Mouse (Mus musculus): Measurements from ENCODE around the gene Pik3r2.

The Pik3r2 gene

DNA sequence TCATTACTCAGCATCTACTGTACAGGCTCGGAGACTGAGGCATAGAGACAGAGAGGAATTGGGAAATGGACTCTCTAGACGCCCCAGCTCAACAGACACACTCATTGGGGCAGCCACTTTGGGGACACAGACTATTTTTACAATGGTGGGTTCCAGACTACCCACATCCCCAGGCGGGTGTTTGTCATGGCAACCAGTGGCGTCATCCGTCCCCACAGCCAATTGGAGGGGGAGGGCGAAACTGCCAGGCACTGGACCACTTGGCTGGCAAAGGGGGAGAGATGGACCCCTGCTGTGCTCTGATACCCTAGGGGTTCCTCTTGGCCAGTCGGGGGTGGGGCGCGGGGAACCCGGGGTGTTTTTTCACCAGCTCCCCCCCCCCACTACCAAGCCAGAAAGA lies 24.1 kb upstream of the Pik3r2 start:
- no peak for DNase-seq

DNA sequence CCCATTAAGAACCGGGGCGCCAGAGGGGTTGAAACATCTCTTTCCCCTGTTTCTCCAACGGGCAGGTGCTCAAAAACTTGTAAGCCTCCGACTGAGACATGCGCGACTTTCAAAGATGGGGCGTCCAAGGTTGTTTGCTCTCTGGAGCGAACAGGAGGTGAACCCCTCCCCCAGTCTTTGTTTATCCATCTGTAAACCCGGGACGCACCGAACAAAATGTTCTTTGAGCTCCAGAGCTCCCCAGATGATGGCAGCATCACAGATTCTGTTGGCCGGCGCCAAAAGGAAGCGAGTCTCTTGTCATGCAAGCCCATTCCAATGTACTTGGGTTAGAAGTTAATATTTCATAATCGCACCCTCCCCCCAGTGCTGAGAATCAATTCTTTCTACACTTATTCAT lies 21.8 kb upstream of the Pik3r2 start:
- DNase-seq = peak; percentile 24

DNA sequence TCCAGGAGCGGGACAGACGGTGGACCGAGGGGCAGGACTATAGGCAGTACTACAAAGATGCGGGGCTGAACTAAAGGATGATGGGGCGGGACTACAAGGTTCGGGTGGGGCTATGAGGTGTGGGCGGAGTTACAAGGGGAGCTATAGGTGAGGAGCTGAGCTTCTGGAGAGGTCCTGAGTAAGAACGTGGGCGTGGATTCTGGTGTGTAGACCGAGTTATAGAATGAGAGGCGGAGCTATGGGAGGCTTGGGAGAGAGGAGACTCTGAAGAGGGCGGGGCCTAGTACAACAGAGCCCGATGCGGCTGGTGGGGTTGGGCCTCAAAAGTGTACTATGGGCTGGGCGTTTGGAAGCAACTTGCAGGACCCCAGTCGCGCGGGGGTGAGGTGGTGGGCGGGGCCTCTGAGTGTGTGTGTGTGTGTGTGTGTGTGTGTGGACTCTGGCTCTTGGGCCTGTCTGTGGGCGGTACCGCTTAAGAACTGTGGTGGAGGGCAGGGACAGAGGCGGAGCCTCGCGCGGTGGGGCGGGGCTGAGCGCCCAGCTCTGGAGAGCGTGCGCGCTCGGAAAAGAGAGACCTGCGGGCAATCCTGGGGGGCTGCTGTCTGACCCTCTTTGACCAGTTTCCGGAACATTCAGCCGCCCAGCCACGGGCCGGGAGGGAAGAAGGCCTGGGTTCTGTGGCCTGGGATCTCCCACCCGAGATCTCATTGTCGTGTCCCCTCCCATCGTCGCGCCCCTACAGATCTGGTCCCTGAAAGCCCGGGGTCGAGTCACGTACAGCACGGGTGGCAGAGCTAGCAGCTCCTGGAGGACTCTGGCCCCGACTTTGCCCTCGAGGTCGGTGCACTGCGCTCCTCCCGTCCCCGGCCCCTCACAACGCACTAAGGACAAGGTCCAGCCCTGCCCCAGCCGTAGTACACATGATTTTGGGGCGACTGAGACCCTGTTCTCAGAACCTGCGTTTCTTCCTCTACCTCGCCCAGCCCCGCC lies 20.9 kb upstream of the Pik3r2 start:
- DNase-seq = peak; percentile 78

DNA sequence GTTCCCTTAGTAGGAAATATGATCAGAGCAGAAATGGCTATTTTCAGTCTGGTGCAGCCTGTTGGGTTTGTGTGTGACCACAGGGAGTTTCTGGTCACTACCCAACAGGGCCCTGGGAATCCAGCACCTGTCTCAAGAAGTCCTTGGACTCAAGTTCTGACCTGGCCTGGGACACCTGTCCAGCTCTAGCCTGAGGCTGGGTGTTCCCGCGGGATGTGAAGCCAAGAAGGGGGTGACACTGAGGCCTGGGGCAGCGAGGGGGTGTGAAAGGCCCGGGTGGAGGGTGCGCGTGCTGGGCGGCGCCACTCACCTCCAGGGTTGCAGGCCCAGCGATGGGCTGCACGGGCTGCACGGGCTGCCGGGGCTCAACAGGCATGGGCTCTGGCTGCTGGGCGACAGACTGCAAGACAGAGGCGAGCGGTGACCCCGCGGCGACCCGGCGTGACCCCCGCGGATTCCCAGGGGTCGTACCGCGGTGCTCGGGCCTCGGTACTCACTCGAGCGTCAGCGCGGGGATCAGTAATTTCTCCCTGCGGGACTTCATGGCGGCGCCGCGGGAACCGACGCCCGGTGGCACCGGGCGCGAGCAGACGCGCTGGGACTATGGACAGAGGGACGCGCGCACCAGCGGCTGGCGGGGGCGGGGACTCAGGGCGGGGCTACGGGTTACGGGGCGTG lies 20.0 kb upstream of the Pik3r2 start:
- no peak for DNase-seq

DNA sequence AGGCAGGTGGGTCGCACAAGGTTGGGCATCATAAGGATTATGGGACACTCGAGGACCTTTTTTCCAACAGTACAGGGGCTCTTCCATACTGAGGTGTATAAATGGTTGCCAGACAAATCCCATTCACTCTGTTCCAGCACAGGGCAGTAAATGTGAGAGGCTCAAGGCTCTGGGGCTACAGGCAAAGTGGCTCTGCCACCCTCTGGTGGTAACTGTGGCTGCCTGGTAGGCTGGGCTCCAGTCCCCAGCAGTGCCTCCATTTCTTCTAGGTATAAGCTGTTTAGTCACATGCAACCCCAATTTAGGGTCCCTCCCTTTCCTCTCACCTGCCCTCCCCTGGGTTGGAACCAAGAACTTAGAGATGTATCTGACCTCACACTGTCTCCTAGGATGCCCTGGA lies 18.9 kb upstream of the Pik3r2 start:
- peak; percentile 21 for DNase-seq

DNA sequence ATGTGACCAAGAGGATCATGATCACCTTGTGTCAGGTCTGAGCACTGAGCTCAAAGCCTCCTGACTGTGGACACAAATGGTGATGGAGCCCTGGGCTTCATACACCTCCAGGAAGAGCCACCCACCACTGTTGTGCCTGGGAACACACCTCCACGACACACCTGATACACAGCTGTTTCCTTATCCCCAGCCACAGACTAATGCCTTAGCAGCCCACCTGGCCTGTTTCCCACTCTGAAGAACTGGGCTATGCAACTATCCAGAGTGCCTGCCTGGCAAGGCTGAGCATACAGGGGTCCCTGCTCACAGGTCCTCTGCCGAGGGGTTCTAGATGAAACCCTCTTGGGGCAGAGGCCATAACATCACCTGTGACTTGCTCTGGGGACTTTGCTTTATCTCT lies 17.7 kb upstream of the Pik3r2 start:
- DNase-seq = peak; percentile 20

DNA sequence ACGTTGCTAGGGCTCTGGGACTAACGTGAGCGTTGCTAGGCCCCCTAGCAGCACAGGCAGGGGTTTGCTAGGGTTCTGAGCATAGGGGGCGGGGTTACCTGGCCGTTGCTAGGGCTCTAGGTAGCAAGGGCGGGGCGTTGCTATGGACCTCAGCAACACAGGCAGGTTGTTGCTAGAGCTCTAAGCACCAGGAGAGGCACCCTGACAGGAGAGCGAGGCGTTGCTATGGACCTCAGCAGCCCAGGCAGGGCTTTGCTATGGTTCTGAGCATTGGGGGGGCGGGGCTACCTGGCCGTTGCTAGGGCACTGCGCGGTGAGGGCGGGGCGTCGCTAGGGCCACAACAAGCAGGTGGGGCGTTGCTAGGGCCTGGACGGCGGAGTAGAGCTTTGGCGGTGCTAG lies 16.2 kb upstream of the Pik3r2 start:
- DNase-seq = peak; percentile 73

DNA sequence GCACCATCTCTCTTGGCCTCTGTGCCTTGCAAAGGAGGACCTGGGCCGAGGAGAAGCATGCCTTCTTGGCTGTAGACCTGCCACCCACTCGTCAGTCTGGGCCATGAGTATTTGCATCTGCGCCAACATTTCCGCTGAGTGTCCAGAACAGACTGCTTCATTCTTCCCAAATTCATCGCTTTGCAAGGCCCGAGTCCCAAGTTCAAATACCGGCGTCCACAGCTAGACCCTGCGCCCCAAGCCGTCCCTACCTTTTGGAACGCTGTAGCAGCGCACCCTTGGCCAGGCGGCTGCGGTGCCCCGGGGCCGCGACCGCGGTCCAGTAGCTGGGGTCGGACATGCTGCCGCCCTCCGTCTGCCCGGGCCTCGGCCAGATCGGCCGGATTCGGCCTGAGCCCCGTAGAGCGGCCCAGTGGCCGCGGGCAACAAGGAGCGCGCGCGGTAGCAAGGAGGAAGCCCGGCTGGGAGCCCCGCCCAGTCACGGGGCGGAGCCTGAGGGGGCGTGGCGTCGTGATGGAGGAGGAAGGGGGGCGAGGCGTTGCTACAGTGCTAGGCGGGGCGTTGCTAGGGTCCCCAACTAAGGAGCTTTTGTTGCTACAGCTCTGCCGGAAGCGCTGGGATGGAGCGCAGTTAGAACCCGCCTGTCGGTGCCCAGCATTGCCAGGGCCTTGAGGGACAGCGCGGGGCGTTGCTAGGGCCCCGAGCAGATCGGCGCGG lies 15.6 kb upstream of the Pik3r2 start:
- peak; percentile 89 for DNase-seq

DNA sequence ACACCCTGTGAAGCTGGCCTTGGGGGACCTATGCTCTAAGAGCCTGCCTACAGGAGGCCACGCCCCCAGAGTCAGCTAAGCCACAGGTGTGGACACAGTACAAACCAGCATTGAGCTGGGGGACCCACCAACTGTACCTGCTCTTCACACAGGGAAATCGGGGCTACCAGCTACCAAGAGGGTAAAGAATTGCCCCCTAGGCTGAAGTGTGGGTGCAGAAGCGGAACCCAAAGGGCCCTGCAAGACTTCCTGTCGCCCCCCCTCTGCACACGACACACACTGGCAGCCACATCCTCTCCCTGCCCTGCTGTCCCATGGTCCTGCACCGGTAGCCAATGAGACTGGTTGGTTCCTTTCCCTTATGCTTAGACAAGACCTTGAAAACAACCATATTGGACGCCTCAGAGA lies 14.8 kb upstream of the Pik3r2 start:
- DNase-seq = no peak

DNA sequence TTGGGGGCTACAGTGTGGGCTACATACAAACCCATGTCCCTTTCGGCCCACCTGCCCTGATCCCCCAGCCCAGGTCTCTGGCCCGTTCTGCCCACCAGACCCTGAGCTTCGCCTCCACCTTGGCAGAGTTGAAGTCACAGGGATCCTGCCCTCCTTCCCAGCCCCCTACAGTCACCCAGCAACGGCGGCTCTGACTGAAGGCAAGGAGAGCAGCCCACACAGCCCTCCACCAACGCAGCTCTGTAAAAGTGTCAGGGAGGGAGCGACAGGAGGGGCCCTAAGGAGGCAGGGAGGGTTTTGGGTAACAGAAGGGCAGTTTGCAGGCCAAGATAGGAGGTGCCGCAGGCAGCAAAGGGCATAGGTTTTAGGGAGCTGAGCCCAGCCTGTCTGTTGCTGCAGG lies 14.3 kb upstream of the Pik3r2 start:
- DNase-seq = peak; percentile 29

DNA sequence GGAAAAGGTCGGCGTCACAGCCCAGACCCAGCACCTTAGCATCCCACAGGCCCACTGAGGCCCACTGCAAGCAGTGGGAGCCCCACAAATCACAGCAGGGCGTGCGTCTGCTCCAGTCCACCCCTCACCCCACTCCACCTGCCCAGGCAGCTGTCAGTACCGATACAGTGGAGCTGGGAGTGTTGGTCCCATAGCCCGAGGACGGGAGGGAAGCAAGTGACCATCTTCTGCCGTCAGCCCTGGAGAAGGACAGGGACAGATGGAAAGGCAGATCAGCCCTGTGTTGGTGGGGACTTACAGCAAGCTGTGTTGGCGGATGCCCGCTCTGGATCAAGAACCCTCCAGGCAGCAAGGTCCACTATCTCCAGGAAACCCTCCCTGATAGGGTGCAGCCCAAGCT lies 12.5 kb upstream of the Pik3r2 start:
- peak; percentile 35 for DNase-seq

DNA sequence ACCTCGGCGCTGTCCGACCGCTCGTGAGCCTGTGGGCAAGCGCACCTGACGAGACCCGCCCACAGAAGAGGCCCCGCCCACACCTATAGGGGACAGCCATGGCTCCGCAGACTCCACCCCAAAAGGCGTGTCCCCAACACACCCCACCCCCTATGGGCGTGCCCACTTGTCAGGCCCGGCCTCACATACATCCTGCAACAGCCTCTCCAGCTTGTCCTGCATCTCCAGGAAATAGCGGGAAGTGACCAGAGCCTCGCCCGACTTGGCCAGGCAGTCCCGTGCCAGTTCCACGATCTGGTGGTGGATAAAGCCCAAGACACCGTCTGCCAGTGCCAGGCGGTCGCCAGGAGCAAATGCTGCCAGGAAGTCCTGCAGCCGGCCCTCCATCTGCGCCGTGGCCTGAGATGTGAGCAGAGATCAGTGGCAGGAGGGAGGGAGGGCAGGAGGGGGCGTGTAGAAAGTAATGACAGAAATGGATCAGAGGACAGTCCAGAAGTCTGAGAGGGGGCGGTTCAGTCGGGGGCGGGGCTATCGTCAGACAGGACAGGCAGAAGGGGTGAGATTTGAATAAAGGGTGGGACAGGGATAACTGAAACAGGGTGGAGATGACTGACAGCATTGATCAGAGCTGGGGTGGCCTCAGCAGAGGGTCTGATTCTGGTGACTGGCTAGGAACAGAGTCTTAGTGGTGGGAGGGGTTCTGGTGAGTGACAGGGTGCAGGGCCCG lies 11.6 kb upstream of the Pik3r2 start:
- peak; percentile 89 for DNase-seq

DNA sequence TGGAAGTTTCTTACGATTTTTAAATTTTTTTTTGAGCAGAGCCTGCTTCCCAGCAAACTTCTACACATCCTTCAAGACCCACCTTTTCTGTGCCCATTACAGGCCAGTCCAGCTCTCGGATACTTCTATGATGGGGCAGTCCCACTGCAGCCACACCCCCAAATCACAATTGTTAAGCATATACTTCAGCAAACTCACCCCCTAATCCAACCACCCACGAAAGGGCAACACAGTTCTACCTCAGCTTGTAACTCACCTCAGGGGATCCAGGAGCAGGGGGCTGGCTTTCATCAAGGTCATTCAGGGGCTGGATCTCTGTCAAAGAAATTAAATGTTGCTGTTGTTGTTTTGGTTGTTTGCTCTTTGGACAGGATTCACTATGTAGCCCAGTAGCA lies 10.5 kb upstream of the Pik3r2 start:
- peak; percentile 27 for DNase-seq

DNA sequence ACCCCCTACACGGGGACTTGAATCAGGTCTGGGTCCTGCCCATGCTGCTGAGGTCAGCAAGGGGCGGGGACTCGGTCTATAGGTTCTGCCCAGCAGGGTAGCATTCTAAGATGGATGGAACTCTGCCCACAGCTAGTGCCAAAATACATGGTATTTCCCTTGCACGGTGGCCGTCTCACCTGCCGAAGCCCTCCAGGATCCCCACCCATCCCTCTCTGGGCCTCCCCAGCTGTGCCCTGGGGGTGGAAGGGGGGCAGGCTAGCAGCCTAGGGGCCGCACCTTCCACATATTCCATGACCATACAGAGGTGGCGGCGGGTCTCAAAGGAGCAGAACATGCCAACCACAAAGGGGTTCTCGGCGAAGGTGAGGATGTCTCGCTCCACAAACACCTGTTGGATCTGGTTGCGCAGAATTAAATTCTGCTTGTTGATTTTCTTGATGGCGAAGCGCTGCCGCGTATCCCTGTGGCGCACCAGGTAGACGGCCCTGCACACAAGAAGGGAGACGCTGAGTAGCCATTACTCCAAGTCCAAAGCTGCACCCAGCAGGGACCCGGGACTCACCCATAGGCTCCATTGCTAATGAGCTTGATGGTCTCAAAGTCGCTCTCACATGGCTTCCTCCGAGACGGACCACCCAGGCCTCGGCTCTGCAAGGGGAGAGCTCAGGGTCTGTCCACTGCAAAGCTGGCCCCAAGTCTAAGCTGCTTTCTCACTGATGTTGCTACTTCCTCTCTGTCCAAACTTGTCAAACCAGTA lies 10.0 kb upstream of the Pik3r2 start:
- DNase-seq = peak; percentile 35

DNA sequence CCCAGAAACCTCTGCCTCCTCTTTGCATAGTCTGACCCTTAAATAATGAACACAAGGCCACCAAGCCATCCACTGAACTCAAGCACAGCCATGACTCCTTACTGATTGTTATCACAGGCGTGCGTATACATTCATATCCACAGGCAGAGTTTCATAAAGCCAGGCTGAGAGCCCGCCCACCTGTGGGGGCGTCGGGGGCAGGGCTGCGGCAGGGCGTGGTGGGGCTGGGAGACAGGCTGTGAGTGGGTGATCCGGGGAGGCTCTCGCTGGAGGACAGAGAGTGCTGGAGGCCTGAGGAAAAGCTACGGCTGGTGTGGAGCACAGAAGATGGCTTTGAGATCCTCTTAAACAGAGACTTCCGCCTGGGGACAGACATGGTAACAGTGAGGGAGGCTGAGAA lies 3.6 kb upstream of the Pik3r2 start:
- no peak for DNase-seq

DNA sequence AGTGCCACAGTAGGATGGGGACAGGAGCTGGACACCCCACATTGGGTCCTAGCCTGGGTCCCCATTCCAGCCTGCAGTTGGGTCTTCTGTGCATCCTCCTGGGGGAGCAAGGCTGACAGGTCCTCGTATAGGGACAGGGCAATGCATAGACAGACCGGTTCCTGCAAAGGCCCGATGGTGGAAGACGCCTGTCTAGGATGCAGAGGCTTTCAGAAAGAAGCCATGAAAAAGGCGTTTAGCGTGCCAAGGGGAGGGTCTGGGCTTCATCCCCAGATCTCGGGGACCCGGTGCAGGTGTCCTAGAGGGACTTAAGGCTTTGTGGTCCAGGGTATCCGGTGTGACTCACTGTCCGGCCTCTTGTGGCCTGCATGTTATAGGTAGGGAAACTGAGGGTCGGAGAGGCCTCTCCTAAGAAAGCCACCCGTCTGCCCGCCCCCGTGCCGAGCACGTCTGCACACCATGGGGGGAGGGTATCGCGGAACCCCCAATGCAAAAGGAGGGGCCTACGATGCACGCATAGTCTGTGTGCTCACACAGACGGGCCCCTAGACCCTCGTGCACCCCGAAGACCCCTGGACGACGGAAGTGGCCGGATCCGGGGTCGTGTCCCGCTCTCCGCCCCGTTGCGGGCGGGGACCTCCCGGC lies 540 bp downstream of the Pik3r2 start:
- no peak for DNase-seq

DNA sequence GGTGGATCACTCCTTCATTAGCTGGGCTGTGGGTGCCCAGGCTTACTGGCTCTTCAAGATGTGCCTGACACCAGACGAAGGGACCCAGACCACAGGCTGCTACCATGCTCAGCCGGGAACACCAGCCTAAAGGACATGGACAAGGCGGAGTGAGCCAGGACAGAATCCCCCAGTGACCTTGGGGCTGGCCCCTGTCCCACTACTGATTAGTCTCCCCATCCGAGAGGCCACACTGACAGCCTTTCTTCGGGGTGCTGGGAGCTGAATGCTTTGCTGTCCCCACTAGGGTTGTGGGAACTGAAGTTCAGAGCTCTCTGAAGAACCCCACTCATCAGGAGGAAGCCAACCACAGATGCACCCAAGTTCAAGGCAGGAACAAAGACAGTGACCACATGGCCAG lies 1.3 kb downstream of the Pik3r2 start:
- DNase-seq = no peak

DNA sequence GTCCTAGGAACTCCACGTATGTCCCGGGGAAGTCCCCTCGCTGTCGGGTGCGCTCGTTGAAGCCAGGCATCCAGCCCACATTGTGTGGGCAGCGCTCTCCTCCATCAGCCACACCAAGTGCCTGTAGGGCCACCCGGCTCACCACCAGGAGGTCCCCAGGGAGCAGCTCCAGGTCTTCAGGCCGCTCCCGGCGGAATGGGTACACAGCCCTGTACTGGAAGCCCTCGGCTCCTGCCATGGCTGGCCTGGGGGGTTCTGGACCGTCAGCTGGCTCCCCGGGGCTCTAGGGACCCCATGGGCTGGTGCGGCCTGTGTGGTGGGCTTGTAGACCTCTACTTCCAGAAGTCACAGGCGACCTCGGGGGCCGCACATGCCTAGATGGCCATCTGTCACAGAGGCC lies 1.8 kb downstream of the Pik3r2 start:
- no peak for DNase-seq

DNA sequence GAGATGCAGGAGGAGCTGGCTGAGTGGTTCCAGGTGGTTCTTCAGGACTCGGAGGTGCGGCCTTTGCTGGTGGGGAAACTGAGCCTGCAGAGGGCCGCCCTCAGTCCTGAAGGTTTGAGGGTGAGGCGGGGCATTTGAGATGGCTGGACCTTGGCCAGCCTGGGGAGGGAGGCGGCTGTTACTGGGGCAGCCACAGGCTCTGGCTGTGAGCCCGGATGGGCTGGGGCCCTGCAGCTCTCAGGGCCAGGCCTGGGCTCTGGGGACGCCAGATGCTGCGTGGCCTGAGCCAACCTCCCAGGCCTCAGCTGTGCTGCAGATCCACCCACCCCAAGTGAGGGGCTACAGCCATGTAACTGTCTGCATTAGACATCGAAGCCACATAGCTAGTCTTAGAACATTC lies 2.7 kb downstream of the Pik3r2 start:
- DNase-seq = peak; percentile 80

DNA sequence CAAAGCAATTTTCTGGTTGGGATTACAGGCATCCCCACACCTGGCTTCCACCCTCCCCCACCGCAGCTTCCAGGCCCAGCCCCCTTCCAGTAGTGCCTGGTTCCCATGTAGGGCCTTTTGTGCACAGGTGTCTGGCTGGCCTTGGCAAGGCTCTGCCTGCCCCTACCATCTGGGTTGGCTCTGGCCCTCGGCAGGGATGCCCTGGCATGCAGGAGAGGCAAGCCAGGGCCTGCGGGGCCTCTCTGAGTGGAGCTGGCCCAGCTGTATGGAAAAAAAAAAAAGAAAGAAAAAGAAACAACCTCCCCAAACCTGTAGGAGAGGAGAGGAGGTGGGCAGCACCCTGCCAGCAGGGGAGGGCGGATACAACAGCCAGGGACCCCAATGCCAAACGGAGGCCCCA lies 3.1 kb downstream of the Pik3r2 start:
- DNase-seq = peak; percentile 74

DNA sequence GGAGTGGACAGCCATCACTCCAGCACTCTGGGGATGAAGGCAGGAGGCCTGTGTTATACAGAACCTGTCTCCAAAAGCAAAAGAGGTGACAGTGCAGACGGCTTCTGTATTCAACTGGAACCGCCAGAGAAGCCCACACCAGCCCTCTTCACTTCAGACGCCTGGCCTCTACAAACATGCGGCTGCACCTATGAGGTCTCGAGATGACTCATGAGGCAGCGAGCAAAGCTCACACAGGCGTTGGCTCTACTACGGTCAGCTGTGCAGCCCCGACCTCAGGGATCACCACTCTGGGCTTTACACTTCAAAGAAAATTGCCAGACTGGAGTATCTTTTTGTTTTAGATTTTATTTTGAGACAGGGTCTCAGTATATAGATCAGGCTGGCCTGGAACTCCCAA lies 3.6 kb downstream of the Pik3r2 start:
- no peak for DNase-seq

DNA sequence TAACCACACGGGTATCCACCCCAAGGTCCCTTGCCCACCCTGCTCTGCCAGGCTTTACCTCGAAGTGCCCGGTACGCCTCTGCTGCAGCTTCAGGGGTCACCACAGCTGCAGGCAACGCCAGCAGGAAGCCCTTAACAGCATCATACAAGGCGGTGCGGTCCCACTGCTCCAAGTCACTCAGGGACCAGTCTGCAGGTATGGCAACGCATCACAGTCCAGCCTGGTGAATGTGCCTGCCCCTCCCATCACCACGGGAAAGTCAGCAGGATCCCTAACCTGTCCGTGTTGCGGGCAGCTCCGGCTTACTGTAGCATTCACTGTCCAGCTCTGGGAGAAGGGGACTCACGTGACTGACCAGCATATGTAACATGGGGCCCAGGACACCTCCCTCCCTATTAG lies 4.4 kb downstream of the Pik3r2 start:
- DNase-seq = no peak
